Comparison of ENCODE assay signal across 11 mouse cellular contexts in the genomic region with DNA sequence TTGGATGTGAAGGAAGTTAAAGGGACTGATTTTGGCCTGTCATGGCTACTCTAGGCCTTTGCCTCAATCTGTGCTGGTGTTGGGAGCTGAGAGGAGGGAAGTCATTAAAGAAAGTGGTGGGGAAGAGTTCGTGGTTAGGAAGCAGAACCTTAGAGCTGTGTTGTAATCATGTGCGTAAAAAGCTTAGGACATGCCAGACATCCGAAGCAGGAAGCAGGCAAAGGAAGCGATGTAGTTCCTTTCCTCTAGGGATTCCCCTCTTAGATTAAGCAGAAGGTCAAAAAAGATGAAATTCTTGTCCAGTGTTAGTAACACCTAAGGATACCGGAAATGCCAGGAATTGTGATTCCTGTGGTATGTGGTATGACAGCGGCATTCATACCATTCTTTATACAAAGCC. TPM values are rescaled to one million over a fixed set of nuclear protein-coding genes. Genes with fewer than 3 reads are reported as not detected.
DNase-seq lines count a peak whose midpoint lies in the region; ATAC-seq and TF ChIP-seq lines count a peak whose summit lies in the region.
"Had no signal": no experiment of that assay in that cellular context is flagged by ENCODE, and none has a peak within 500 bp of the region (broad histone marks: within the 10 kb centered on the region; RNA-seq: fewer than 3 reads in every experiment).

No protein-coding gene starts in this region.

- H3K9me3 ChIP-seq in midbrain, embryonic 13.5 days, result no peaks in the 10 kb centered on the region
- H3K9me3 ChIP-seq: hindbrain, embryonic 13.5 days; midbrain, embryonic 12.5 days had no signal

- TF ChIP-seq CTCF in layer of hippocampus, adult 2 months (conservative IDR thresholded peaks at IDR 0.05), result no peak

- no peaks in the 10 kb centered on the region for H3K27me3 ChIP-seq in midbrain, embryonic 13.5 days
- H3K27me3 ChIP-seq: hindbrain, embryonic 13.5 days; midbrain, embryonic 12.5 days had no signal

- H3K4me2 ChIP-seq in midbrain, embryonic 13.5 days (replicated peaks), result no peak overlapping the region
- H3K4me2 ChIP-seq: hindbrain, embryonic 13.5 days; midbrain, embryonic 12.5 days had no signal

- no peak overlapping the region for H3K4me3 ChIP-seq in layer of hippocampus, adult 2 months
- H3K4me3 ChIP-seq in macrophage (ENCODE audit: inconsistent target), result no peak overlapping the region
- no peak overlapping the region for H3K4me3 ChIP-seq in midbrain, embryonic 13.5 days (replicated peaks)
- H3K4me3 ChIP-seq: hindbrain, embryonic 13.5 days; midbrain, embryonic 12.5 days had no signal

- H3K27ac ChIP-seq in layer of hippocampus, adult 2 months, result peak overlapping the region; percentile 94; the same call in 1 of the 2 replicates
- H3K27ac ChIP-seq in macrophage, result peak overlapping the region; percentile 98
- H3K27ac ChIP-seq in midbrain, embryonic 13.5 days, result no peak overlapping the region
- H3K27ac ChIP-seq: hindbrain, embryonic 13.5 days; midbrain, embryonic 12.5 days had no signal

- no peak for DNase-seq in layer of hippocampus, adult 2 months (ENCODE audit: low spot score in 2 of 2)
- DNase-seq in layer of hippocampus, adult 8-10 months (ENCODE audit: low spot score in 2 of 2), result no peak
- DNase-seq in urinary bladder, adult 2 months (ENCODE audit: low spot score), result no peak
- DNase-seq: adrenal gland, adult 8-10 months; cerebellum, adult 9-11 months had no signal

- 12% methylated on average over 6 of the region's 6 CpGs for WGBS in macrophage (ENCODE audit: missing documents)
- WGBS in midbrain, embryonic 13.5 days, result 85% methylated on average over 6 of the region's 6 CpGs

- peaks cover 3% of the 10 kb centered on the region; the same call in 1 of the 2 replicates for H3K36me3 ChIP-seq in macrophage (ENCODE audit: inconsistent target)
- H3K36me3 ChIP-seq in midbrain, embryonic 13.5 days, result peaks cover 52% of the 10 kb centered on the region

- H3K9ac ChIP-seq in midbrain, embryonic 13.5 days (replicated peaks), result no peak overlapping the region
- H3K9ac ChIP-seq: hindbrain, embryonic 13.5 days; midbrain, embryonic 12.5 days had no signal

- H3K79me2 ChIP-seq in macrophage (ENCODE audit: inconsistent target), result peaks cover 76% of the 10 kb centered on the region

- ATAC-seq in common myeloid progenitor, adult 5-6 weeks (replicated peaks; ENCODE audit: low read depth, poor library complexity, severe bottlenecking), result peak; percentile 80
- ATAC-seq in hematopoietic stem cell, adult 5-6 weeks (replicated peaks in 1 of 2; ENCODE audit: insufficient read depth in 1 of 2, low FRiP score in 2 of 2, low TSS enrichment in 1 of 2, low read depth in 1 of 2, poor library complexity in 2 of 2, severe bottlenecking in 2 of 2), result peak; percentile 42 to 66; a peak in 1 of 4 replicates
- ATAC-seq in midbrain, embryonic 13.5 days, result no peak

- no peaks in the 10 kb centered on the region for H3K4me1 ChIP-seq in midbrain, embryonic 13.5 days (replicated peaks)
- H3K4me1 ChIP-seq: hindbrain, embryonic 13.5 days had no signal

RNA-seq across cellular contexts. Expression of a gene that starts 9.2 kb away (rescaled TPM):
- total RNA-seq in layer of hippocampus, adult 2 months (2021), result 10 to 100 TPM; 34.2 to 35.5 TPM
- 10 to 100 TPM; 39.8 to 42.3 (median 41.1) TPM for total RNA-seq in layer of hippocampus, adult 8-10 months (2022)
- 30.5 and 33.5 TPM in 2 replicates for total RNA-seq in common myeloid progenitor, adult 5-6 weeks (2017)
- 31.6 and 40.9 TPM in 2 replicates for total RNA-seq in hematopoietic stem cell, adult 5-6 weeks (2017)
- total RNA-seq in macrophage (2018; cell fraction: chromatin; rRNA removed), result 100 to 1,000 TPM in 7 of 26 experiments, 10 to 100 TPM in 19; 60.5 to 127 (median 89.8) TPM
- 10 to 100 TPM; 44.3 to 72.9 (median 60.3) TPM for total RNA-seq in macrophage (2018; cell fraction: cytosol; rRNA removed)
- 10 to 100 TPM; 50.0 to 95.0 (median 69.6) TPM for total RNA-seq in macrophage (2018; cell fraction: nucleus; rRNA removed)
- 40.7 to 65.1 TPM (median 55.7 TPM) in 3 replicates for polyA plus RNA-seq in macrophage (2018)
- polyA plus RNA-seq in urinary bladder, adult 2 months (2012; rRNA removed), result 54.2 and 64.1 TPM in 2 replicates
- polyA plus RNA-seq in midbrain, embryonic 13.5 days (2015; fragmentation: Nextera tagmentation; extraction: Ambion mirVana), result 12.6 and 13.5 TPM in 2 replicates

RNA-seq across cellular contexts. Expression of a gene that starts 26.3 kb away (rescaled TPM):
- 100 to 1,000 TPM; 156 to 166 TPM for total RNA-seq in layer of hippocampus, adult 2 months (2021)
- 100 to 1,000 TPM; 154 to 177 (median 170) TPM for total RNA-seq in layer of hippocampus, adult 8-10 months (2022)
- 111 and 156 TPM in 2 replicates for total RNA-seq in common myeloid progenitor, adult 5-6 weeks (2017)
- total RNA-seq in hematopoietic stem cell, adult 5-6 weeks (2017), result 90.3 and 111 TPM in 2 replicates
- 10 to 100 TPM; 36.3 to 96.9 (median 66.9) TPM for total RNA-seq in macrophage (2018; cell fraction: chromatin; rRNA removed)
- 100 to 1,000 TPM; 295 to 447 (median 378) TPM for total RNA-seq in macrophage (2018; cell fraction: cytosol; rRNA removed)
- total RNA-seq in macrophage (2018; cell fraction: nucleus; rRNA removed), result 100 to 1,000 TPM in 25 of 26 experiments, 10 to 100 TPM in 1; 64.6 to 378 (median 214) TPM
- 317 to 419 TPM (median 387 TPM) in 3 replicates for polyA plus RNA-seq in macrophage (2018)
- polyA plus RNA-seq in urinary bladder, adult 2 months (2012; rRNA removed), result 207 and 230 TPM in 2 replicates
- 181 and 189 TPM in 2 replicates for polyA plus RNA-seq in midbrain, embryonic 13.5 days (2015; fragmentation: Nextera tagmentation; extraction: Ambion mirVana)

RNA-seq across cellular contexts. Expression of a gene that starts 59.9 kb away (rescaled TPM):
- total RNA-seq in layer of hippocampus, adult 2 months (2021), result 1 to 10 TPM; 1.2 to 1.3 TPM
- total RNA-seq in layer of hippocampus, adult 8-10 months (2022), result 1 to 10 TPM; 1.6 to 2.2 (median 1.9) TPM
- 0.27 and 0.58 TPM in 2 replicates for total RNA-seq in common myeloid progenitor, adult 5-6 weeks (2017)
- 0.13 and 0.20 TPM in 2 replicates for total RNA-seq in hematopoietic stem cell, adult 5-6 weeks (2017)
- not detected for total RNA-seq in macrophage (2018; cell fraction: chromatin; rRNA removed)
- total RNA-seq in macrophage (2018; cell fraction: cytosol; rRNA removed), result not detected
- total RNA-seq in macrophage (2018; cell fraction: nucleus; rRNA removed), result not detected
- polyA plus RNA-seq in macrophage (2018), result not detected in 3 replicates
- 1.1 and 1.3 TPM in 2 replicates for polyA plus RNA-seq in urinary bladder, adult 2 months (2012; rRNA removed)
- polyA plus RNA-seq in midbrain, embryonic 13.5 days (2015; fragmentation: Nextera tagmentation; extraction: Ambion mirVana), result 1.3 TPM in 2 replicates
